Mouse (Mus musculus) urinary bladder, postnatal 36 days (tissue): Measurements from ENCODE around the gene Kif2a.
"Not testable (repeated sequence)": the region's sequence is repeated elsewhere in the genome, so short reads cannot be mapped to it uniquely, and the experiment has no call there.

Experiments
- DNase-seq, 2 experiments: peaks; one replicate each; pipeline ENCODE4 v3.0.0; 2022; ENCODE audit warnings: low spot score in 2 of 2, mixed read lengths in 1 of 2

The Kif2a gene

DNA sequence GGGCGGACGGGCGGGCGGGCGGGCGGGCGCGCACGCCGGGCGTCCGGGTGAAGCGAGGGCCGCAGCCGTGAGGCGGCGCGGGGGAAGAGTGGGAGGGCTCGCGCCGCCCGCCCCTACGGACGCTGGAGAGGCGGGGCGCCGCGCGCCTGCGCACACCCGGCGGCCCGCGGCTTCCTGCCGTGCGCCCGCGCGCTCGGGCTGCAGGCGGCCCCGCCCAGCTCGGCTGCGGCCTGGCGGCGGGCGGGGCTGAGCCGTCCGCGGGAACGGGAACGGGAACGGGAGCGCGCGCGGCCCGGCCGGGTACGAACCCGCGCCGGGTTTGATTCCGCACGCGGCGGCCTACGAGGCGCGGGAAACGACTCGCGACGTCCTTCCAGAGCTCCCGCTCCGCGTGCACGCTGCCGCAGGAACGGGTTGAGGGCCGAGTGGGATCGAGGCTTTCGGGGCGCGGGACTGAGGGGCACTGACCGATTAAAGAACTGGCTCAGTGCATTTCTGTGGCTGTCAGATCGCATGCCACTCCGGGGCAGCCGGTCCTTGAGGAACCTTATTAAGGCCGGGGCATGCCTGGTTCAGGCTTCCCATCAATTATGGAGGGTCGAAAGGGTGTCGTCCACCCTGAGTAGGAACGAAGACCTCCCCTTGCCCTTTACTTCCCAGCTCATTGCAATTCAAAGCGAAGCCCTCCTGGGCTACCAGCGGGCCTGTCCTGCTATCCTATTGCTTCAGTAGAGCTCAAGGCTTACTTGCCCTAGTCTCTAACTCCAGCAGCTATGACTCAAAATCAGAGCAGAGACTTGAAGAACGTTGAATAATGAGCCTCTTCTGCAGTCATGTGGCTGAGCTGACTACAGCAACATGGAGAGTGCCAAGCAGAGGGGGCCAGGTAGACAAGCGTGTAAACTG is 593 bp upstream of the Kif2a start:
- DNase-seq, result peak; percentile 63

DNA sequence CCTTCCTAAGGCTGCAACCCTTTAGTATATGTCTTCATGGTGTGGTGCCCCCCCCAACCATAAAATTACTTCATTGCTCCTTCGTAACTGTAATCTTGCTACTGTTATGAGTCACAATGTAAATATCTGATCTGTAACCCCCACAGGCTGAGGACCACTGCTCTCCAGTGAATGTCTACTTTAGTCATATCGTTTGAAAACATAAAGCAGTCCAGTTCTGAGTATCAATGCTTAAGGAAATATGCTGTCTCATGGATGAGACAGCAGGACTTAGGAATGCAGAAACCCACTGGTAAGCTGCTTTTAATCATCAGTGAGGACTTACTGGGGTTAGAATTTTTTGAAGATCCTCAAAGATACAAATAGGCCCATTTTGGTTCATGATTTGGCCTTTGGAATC is 2.5 kb downstream of the Kif2a start:
- DNase-seq, result no peak

DNA sequence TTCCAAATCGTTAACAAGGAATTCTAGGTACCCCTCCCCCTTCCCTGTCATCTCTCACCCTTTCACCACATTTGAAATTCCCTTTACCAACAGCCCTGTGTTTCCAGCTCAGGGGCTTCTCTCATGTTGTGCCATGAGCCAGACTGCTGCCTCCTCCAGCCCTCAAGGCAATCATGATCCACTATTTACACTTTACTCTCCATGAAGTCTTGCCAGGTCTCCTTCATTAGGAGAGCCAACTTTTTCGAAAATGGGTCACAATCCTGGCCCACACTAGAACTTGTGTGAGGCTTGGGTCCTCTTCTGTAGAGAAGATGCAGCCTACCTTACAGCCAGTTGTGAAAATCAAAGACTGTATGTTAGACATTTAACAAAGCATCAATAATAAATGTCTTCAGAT is 8.0 kb downstream of the Kif2a start:
- no peak for DNase-seq

DNA sequence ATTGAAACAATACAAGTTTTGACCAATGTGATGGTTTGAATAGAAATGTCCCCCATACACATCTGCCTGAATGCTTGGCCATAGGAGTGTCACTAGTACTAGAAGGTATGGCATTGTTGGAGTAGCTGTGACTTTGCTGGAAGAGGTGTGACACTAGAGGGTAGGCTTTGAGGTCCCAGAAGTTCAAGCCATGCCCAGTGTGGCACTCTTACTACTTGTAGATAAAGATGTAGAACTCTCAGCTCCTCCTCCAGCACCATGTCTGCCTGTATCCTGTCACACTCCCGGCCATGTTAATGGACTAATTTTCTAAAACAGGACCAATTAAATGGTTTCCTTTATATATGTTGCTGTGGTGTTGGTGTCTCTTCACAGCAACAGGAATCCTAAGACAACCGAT is 10.3 kb downstream of the Kif2a start:
- DNase-seq, result no peak

DNA sequence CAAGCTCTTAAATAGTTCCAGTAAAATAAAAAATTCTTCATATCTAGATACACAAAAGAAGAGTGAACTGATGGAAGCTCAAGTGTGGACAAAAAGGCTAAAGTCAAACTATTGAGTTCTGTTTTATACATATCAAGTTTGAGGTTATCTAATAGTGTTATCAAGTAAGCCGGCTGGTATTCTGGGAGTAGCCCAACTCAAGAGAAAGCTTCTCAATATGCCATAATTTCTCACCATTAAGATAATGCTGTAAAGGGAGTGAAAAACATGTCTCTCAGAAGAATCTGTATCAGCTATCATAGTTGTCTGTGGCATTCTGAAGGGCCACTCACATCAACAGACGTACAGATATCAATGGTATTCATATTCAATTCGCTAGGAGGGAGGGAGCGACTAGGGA is 13.8 kb downstream of the Kif2a start:
- no peak for DNase-seq

DNA sequence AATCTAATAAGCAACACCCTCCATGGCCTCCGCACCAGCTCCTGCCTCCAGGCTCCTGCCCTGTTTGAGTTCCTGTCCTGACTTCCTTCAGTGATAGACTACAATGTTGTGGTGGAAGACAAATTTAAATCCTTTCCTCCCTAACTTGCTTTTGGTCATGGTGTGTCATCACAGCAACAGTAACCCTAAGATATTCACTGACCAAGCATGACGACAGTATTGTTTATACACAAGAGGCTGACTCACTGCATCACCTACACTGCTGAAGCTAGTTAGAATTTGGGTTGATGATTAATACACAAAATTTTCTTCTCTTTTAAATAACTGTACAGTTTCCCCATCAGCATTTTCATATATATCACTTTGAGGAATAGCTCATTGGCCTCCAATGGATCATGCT is 18.7 kb downstream of the Kif2a start:
- DNase-seq, result no peak

DNA sequence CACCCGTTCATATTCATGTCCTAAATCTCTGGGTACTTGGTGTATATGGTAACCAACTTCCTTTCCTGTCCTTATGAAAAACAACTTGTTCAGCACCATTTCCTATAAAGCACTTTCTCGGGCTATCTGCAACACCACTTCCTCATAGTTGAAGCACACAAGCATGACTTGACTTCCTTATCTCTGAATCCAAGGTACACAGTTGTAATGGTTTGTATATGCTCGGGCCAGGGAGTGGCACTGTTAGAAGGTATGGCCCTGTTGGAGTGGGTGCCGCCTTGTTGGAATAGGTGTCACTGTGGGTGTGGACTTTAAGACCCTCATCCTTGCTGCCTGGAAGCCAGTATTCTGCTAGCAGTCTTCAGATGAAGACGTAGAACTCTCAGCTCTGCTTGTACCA is 23.3 kb downstream of the Kif2a start:
- no peak for DNase-seq

DNA sequence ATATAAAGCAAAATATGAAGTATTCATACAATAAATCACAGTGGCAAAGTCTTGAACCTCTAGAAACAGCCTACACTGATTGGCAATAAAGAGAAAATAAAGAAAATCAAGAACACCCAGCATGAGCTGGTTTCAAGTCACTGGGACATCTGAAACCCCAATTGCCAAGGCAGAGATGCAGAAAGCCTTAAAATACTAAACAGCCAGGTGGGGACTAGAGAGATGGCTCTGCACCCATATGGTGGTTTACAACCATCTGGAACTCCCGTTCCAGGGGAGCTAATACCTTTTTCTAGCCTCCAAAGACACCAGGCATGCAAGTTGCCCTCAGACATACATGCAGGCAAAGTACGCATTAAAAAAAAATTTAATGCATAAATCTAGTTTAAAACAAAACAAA is 23.9 kb downstream of the Kif2a start:
- DNase-seq, result no peak

DNA sequence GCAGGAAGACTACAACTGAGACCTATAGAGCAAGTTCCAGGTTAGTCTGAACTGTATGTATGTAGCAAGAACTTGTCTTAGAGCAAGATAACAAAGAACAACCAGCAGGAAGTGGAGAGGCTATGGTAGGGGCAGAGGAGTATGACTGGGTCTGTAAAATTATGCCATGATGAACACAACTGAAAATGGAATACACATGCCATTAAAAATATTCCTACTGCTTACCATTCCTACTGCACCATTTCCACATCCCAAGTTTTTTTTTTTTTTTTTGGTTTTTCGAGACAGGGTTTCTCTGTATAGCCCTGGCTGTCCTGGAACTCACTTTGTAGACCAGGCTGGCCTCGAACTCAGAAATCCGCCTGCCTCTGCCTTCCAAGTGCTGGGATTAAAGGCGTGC is 24.4 kb downstream of the Kif2a start:
- DNase-seq, result not testable (repeated sequence)

DNA sequence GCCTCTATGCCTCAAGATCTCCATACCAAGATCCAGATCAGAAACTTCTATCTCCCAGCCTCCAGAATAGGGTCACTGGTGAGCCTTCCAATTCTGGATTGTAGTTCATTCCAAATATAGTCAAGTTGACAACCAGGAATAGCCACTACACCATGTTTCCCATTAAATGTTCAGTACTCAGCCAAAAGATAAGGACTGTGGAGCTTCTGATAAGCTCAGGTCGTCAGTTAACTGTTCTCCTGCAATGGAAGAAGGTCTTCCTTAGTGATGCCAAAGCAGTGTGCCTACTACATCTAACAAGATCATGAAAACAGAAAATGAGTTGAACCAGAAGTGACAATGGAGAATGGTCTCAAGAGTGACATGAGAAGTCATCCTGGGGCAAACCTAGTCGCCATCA is 25.0 kb downstream of the Kif2a start:
- no peak for DNase-seq

DNA sequence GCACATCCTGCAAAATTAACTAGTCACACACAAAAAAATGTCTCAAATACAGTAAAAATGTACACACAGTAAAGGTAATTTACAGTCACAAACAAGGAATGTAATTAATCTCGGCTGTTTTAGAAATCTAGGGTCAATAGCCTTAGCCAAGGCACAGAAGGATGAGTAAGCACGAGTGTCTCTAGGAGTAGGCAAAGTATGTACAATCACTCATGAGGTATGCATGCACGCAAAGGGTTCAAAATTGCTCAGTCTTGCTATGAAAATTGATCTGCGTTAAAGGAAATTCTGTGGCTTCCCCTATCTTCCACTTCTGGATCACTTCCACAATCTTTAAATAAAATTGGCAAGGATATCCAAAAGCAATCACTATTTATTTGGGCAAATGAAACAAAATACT is 60.4 kb downstream of the Kif2a start:
- DNase-seq, result no peak

DNA sequence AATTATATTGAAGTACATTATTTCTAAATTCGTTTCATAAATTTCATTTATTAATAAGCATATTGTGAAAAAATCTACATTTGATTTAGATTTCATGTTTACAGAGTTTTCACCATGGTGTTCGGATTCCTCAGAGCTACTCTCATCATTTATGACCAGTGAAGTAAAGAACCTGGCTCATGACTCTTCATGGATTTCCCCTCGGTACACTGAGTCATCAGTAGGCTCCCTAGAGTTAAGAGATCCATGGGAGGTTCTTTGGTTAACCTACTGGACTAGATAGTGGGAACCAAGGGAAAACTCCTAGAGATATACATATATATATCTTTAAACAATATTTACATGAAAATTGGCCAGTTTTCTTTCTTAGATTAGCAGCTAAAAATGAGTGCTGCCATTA is 61.4 kb downstream of the Kif2a start:
- no peak for DNase-seq

DNA sequence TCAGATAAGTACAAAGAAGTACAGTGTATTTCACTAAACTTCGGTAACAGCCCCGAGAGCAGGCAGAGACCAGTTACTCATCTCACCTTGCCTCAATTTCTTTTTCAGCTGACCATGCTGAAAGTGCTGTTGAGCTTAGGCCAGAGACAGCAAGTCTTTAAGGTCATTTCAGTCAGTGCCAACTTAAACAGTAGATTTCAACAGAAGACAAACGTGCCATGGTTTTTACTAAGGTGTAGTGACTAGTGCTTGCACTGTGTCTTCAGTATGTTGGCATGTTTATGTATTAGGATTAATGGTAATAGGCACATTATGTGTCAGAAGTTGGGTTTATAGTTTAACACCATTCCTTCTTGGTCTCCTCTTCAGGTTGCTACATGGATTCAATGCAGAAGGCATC is 63.6 kb downstream of the Kif2a start:
- no peak for DNase-seq

DNA sequence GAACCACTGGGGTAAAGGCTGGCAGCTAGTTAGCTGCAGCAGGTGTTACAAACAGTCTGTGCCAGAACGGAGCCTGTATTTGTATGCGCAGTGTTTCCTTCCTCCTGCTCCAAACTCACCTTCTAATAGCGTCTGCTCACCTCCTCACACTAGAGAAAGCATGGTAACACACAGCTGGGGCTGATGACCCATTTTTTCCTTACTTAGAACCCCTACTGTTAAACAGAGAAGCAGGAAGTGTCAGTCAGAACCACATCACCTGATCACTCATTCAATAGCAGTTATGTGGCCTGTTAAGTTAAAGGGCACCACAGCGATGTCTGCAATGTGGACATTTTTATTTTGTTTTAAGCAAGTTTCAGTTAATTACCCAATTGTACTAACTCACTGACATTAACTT is 64.4 kb downstream of the Kif2a start:
- no peak for DNase-seq

DNA sequence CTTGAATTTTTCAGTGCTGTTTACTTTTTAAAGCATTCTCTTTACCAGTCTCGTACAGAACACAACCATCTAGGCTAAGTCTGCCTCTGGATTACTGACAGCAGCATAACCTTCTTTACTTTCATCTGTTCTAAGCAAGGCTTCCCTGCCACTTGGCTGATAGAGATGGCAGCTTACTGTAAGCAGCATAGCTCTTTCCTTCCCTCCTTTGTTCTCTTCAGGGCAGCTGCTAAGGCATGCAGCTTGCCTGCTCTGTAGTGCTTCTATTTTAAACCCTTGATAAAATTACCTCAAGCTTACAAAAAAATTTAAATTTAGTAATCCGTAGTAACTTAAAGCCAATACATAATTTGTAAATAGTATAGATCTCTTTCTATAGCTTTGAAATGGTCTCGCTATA is 67.0 kb downstream of the Kif2a start:
- DNase-seq, result no peak

DNA sequence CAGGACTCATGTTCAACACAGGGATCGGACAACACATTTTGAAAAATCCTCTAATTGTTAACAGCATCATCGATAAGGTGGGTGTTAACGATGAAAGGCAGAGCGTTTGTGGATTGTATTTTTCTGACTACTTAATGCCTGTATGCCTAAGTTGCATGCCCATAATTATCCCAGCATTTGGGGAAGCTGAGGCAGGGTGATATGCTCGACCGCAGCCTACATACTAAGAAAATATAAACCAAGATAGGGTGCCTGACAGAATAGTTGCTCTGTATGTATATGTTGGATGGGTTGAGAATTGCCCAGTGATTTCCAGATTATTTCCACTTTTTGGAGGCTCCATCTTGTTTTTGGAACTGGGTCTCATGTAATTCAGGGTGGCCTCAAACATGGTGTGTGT is 74.3 kb downstream of the Kif2a start:
- no peak for DNase-seq

DNA sequence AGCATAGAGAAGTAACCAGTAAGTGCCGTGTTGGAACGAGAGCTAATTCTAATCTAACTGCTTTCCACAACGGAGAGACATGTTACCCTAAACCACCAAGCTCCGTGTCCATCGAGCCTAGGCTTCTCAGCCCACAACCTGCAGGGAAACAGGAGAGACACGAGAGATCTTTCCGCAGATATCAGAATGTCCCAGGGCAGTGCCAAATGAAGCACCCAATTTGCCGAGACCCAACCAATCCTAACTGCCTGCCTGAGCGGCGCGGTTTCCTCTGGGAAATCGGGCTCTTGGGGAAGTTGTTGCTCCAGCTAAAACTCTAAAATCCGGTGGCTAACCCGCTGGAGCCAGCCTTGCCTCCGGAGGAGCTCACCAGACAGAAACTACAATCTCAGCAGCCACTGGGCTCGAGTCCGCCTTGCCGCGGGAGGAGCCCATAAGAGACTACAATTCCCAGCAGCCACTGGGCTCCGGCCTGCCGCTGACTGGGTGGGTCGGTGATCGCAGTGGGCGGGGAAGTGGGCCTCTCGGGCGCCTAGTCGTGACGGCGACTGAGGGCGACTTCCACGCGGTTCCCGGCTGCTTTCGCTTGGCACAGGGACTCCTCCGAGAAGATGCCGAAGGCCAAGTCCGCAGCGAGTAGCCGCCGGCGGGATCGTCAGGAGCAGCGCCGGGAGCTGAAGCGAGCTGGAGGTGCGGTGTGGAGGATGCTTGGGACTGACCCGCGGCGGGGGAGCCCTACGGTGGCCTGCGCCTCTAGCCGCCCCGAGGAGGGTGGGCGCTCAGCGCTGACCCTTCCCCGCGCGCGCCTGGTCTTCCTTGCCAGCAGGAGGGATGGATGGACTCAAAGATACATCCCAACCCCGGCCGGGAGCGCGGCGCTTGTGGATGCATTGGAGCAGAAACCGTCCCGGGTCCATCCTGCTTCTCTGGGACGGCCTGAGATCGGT is 75.1 kb downstream of the Kif2a start, which contains the start of gene Dimt1:
Gene Dimt1, plus strand, starts transcription at position 534 of the 947 bp plus-strand sequence.
- DNase-seq, result peak; percentile 91 to 95

DNA sequence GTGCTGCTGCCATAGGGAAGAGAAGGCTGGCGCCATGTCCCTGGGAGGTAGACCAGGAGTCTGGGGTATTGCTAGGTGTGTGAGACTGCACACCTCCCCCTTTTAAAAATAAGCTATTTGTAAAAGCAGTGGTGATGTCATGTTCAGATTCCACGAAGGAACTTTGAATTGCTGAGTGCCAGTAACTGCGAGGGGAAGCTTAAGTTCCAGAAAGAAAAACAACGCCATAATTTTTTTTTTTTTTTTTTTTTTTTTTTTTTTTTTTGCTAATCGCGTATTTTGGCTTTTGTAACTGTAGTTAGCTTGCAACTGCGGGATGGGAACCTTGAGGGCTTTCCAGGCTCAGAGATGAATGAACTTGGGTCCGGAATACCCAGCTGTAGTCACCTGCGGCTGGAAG is 76.4 kb downstream of the Kif2a start:
- DNase-seq, result no peak

DNA sequence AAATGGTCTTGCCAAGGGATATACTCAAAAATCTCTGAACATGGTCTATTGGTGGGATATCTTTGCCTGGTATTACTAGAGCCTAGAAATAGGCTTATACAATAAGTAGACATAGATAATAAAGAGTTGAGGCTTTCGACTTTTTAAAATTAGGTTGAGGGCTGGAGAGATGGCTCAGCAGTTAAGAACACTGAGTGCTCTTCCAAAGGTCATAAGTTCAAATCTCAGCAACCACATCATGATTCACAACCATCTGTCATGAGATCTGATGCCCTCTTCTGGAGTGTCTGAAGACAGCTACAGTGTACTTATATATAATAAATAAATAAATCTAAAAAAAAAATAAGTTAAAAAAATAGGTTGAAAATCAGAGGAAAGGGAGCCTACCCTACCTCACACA is 79.2 kb downstream of the Kif2a start:
- DNase-seq, result no peak

DNA sequence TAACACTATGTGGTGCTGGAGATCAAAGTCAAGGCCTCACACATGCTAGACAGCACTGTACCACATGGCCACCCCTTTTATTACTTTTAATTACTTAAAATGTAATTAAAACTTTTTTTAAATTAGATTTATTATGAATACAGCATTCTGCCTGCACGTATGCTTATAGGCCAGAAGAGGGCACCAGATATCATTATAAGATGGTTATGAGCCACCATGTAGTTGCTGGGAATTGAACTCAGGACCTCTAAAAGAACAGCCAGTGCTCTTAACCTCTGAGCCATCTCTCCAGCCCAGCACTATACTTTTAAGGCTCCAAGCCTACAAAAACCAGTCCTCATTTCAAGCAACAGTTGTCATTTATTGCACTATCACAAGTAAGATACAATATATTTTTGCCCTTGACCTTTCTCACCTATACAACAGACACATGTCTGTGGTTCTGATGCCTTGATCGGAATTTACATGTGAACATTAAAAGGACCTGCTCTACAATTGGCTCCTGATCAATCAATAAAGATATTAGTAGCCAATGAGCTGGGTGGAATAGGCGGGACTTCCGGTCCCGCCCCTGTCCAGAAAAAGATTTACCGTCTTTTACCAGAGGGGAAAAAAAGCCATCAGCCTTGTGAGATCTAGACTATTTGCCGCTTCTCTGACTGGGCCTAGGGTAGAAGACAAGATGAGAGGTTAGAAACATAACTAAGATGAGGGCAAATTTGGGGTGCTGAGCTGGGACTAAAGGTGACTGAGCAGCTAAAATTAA is 80.5 kb downstream of the Kif2a start:
- DNase-seq, result no peak

DNA sequence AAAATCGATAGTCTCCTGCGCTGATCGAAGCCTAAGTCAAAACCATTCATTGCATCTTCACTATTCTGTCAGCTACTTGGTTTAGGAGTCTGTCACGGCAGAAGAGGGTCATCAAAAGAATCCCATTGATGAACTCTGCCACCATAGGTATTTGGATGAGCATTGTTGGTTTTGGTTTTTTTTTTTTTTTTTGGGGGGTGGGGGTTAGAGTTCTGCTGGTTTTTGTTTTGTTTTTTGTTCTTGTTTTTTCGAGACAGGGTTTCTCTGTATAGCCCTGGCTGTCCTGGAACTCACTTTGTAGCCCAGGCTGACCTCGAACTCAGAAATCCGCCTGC is 84.8 kb downstream of the Kif2a start:
- no peak for DNase-seq
